Mouse (Mus musculus) left cerebral cortex, adult 11 months (tissue): ENCODE data around the gene Tmem248.

Source experiments
- DNase-seq: peaks from one replicate; pipeline ENCODE4 v3.0.0; 2022; ENCODE audit warnings: low spot score

Gene Tmem248

DNA sequence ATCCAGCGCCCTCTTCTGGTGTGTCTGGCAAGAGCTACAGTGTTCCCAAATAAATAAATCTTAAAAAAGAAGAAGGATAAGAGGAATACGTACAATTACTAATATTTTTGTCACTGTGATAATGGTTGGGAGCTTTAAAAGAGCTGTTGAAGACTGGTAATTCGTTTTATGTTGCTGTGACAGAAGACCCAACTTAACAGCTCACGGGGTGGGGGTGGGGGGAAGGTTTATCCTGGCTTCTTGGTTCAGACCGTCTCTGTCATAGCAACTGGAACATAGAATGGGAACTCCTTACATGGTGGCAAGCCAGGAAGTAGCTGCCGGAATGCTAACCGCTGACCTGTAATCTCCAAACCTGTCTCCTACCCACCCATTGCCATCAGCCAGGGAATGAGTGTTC is at the start of gene Tmem248:
TSS of gene Tmem248 (plus strand) at position 301 of the 400 bp plus-strand sequence.
- DNase-seq, result no peak

DNA sequence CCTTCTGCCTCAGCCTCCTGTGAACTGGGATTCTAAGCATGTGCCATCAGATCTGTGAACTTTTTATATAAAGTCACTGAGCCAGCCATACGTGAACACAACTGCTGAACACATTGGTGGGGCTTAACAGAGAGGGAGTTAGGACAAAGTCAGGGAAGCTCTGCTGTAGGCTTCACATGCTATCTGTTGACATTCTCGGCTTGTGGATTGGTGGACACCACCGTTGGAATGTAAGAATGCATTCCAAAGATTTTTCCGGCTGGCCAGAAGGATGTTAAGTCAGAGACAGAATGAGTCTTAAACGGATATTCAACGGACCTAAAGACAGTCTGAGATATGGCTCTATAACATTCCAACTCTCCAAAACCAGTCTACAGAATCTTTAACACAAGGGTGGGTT is 47.8 kb upstream of the Tmem248 start:
- DNase-seq, result no peak

DNA sequence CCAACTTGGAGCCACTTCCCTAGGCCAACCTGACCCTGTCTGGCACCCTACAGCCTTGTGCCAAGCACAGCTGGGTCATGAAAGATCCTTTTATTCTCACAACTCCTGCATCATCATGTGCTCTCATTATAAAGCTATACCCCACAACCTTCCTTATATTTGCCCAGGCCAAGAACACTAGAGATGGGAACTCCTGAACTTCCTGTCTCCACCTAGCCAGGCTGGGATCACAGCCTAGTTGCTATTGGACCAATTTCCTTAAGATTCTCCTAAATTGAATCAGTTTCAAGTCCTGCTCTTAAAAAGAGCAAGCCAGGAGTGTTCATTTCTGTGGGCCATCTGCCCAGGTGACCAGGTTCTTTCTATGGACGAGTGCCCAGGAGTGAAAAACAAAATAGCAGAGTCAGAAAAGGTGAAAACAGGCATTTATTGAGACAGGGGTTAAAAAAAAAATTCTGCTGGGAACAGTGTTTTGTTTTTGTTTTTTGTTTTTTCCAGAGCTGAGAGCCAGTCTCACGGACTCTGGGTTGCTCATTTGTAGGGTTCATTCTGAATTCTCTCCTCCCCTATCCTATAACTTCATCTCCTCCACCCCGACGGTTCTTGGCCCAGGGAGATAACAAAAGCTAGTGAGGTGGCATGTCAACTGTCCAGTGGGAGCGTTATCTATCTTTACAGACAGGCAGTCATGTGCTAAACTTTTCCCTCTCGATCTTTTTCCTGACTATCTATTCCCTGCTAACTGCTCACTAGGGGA is 46.0 kb upstream of the Tmem248 start:
- DNase-seq, result no peak

DNA sequence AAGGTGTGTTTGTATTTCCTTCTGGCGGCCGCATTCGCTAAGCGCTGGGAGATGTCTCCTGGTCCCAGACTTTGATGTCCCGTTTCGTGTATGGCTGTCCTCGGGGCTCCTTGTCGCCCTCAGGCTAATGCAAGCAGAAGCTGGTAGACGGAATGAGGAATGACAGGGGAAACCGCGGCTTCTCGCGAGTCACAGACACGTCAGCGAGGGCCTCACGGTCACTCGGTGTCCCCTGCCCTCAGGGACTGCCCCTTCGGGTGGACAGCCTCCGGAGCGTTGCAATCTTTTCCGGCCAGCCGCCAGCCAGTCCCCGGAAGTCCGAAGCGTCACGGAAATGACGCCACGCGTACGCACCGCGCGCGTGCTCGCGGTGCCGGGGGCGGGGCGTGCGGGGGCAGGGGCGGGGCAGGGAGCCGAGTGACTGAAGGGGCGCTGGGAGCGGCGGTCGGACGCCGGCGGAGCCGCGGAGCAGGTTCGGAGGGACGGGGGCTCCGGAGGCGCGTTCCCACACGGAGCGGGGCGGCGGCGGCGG is 45.4 kb upstream of the Tmem248 start, which contains the start of gene Rabgef1:
TSS of gene Rabgef1 (plus strand) at position 376 of the 532 bp plus-strand sequence.
- peak; percentile 87 for DNase-seq

DNA sequence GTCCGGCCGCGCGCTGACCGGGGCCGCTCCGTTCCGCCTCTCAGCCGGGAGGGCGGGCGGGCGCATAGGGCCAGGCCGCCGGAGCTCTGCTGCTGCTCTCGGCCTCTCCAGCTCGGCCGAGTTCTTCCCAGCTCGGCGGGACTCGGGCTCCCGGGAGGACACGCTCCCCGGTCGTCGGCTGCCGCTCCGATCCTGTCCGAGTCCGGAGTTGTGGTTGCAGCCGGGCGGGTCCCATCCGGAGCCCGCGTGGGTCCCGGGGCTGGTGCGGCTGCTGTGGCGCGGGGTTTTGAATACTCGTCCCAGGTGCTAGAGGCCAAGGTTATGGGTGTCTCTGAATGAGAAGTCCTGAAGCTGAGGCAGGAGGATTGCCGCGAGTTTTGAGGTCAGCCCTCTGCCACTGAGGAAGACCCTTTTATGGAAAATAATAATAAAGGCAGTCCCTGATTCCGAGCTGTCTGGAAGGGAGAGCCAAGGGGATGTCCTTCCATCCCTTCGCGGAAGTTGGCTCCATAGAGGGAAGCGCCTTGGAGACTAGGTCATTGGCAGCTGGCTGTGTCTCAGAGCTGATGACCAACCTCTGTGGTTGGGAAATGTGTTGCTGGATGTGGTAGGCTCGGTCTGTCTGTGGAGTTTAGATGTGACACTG is 44.8 kb upstream of the Tmem248 start:
- no peak for DNase-seq

DNA sequence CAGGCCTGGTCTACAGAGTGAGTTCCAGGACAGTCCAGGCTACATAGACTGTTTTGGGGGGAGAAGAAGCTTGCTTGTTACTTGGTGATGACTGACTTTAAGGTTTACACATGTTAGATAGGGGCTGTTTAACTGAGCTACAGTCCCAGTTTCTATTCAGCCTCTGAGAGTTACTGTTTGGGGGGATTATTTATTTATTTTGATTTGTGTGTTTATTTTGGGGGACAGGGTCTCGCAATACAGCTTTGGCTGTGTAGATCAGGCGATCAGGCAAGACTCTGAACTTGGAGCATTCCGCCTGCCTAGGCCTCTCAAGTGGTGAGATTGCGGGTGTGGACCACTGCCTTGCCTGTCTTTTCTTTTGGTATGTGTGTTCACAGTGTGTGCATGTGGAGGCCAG is 43.9 kb upstream of the Tmem248 start:
- DNase-seq, result no peak

DNA sequence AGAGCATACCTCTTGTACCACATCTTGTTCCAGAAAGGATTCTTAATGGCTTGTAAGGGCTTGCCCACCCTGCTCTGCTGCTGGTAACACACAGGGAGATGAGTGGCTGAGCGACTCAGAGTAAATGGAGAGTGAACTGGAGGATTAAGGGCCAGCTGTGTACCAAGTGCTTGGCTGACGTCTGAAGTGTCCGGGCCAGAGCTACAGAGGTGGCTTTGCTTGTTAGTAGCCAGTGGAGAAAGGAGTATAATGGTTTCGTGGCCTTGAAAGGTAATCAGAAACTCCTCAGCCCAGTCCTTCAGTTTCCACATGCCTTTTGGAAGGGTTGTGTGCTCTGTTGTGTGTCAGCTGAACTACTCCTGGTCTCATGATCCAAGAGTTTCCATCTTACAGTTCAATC is 39.0 kb upstream of the Tmem248 start:
- no peak for DNase-seq

DNA sequence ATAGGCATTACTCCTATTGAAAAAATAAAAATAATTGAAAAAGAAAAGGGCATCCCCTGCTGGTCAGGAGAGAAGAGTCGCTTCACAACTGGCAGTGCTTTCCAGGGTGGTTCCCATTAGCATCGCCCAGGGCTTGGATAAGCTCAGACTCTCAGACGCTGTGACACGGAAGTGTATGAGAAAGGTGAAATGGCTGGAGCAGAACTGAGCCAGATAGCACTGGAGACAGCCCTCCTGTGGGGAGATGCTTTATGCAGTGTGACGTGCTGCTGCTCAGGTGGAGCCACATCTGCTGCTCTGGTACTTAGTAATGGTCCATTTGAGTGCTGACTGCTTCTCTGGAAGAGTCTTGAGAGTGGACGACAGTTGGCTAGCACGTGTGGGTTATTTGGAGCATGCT is 36.5 kb upstream of the Tmem248 start:
- no peak for DNase-seq

DNA sequence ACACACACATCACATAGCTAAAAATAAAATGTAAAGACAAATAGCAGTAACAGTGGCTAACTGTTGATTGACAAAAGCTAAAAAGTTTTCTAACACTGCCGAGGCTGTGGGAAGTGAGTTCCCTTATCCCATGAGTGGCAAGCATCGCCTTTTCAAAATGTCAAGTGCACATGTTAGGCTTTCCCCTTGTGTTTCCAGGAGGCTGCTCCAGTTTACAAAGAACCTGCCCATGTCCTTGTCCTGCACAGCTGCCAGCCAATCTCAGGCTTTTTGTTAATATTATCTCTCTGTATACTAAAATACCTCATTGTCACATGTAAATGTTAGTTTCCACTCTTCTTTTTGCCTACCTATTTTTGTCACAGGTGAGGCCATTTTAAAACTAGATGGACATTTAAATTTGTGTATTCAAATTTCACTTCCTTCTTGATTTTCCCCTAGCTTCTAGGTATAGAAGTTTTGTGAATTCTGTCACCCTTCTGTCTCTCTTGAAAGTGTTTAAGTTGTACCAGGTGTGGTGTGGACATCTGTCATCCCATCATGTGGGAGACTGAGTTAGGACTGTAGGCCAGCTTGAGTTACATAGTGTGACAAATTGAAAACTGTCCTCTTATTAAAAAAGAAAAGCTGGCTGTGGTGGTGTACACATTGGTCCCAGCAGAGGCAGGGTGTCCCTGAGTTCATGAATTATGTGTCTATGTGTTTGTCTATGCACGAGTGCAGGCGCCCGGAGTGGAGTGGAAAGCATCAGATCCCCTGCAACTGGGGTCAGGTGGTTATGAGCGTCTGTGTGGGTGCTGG is 34.9 kb upstream of the Tmem248 start:
- DNase-seq, result no peak

DNA sequence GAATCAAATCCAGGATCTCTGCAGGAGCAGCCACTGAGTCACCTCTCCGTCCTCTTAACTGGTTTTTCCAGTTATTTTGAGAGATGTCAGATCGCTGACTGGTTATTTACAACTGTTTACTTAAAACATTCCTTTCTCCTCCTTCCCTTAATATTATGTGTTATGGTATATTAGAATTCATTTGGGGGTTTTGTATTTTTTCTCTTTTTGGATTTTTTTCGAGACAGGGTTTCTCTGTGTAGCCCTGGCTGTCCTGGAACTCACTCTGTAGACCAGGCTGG is 34.4 kb upstream of the Tmem248 start:
- no peak for DNase-seq

DNA sequence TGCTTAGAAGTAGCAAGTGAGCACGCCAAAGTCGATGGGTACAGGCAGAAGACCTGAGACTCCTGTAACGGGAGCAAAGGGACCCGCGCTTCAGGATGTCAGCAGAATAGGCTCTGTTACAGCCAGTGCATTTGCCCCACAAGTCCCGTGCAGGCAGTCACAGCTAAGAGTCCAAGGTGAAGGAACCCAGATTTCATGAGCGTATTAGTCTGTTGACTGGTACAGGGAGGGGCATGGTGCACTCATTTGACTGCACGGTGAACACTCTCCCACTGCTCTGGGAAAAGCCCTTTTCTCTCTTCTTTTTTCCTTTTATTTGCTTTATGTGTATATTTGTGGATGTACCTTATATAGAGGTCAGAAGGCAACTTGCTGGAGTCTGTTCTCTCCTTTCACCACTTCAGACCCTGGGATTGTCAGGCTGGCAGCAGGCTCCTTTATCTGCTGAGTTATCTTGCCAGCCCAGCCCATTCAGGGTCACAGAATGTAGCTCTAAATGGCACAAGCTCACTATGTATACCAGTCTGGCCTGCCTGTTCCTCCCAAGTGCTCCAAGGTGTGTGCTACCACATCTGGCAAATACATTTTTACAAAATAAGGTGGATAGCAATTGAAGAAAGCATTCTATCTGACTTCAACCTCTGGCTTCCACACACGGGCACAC is 32.6 kb upstream of the Tmem248 start:
- DNase-seq, result no peak

DNA sequence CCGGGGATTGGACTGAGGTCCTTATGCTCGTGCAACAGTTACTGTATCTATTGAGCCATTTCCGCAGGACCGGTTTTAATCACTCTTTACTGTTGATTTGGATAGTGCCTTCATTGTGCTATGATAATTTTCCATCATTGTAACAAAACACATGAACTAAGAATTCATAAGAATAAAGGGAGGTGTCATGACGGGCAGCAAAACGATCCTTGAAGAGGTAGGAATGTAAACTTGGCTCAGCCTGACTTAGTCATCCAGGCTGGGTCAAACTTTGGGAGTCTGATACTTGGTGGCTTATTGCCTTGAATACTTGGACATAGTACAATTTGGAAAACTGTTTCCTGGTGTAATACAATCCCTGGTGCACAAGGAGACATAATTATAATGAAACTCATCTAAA is 31.6 kb upstream of the Tmem248 start:
- no peak for DNase-seq

DNA sequence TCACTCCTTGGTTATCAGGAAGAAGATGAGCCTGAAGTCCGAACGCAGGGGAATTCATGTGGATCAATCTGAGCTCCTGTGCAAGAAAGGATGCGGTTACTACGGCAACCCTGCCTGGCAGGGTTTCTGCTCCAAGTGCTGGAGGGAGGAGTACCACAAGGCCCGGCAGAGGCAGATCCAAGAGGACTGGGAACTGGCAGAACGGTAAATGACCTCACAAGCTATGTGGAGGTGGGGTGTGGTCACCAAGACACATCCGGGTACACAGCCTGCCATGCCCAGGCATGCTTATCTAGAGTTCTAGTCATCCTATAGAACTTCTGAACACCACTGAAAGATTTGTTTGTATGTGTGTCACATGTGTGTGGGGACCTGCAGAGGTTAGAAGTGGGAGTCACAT is 29.5 kb upstream of the Tmem248 start:
- no peak for DNase-seq

DNA sequence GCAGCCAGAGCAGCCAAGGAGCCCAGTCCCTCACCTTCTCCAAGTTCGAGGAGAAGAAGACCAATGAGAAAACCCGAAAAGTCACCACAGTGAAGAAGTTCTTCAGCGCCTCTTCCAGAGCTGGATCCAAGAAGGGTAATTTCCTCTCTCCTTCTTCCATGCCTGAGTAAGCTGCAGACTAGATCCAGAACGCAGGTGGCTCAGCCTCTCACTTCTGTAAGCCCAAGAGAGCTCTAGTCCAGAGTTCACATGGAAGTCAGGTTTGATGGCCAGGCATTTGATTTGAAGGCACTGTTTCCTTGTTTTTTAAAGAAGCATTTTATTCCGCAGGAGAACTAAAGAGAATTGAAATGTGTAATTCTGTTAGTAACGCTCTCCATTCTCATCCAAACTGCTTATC is 26.0 kb upstream of the Tmem248 start:
- no peak for DNase-seq

DNA sequence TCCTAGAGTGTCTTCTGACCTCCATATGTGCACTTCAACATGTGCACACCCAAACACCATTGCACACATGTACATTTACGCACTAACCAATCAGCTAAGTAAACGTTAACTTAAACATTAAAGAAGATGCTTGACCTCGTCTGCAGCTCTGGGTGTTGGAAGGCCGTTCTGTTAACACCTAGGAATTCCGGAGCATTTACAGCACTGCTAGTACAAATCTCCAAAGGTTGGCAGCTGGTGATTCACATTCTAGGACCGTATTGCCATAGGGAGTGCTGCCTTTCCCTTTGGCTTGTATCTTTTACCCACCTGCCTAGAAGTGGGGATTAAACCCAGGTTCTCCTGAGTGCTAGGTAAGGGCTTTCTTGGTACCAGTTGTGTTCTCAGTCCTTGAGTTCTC is 25.0 kb upstream of the Tmem248 start:
- no peak for DNase-seq

DNA sequence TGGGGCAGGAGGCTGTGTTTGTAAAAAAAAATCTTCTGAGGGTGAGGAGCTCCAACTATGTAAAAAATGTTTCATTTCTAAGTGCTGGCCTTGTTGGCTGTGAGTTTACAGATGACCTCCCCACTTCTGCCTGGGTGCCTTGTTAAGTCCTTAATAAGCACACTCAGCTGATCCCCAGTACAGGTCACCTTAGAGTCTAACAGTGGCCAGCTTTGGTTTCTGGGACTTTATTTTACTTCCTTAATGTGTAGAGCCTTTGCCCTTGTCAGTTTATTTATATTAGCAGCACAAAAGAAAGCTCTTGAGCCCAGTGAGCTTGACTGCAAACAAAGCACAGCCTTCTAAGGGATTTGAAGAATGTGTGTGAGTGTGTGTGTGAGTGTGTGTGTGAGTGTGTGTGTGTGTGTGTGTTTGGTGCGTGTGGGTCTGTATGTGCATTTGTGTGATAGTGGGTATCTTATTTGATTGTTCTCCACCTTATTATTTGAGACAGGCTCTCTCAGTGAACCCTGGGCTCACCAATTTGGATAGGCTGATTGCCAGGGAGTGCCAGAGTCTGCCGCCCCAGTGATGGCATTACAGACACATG is 24.4 kb upstream of the Tmem248 start:
- DNase-seq, result no peak

DNA sequence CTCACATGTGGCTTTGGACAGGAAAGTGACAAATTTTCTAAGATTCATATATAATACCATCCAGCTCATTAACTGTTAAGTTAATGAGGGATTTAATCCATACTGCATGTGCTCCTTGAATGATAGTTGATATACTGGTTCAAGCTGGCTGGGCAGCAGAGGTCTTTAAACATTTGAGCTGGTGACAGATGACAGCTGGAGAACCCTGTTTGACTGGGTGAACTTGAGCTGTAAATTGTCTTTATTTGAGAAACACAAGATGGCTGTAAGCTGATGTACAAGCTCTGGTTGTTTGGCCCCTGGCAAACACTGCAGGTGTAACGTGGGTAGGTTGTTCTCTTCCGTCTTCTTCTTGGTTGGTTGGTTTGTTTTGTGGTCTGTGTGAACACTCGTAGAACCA is 23.1 kb upstream of the Tmem248 start:
- no peak for DNase-seq

DNA sequence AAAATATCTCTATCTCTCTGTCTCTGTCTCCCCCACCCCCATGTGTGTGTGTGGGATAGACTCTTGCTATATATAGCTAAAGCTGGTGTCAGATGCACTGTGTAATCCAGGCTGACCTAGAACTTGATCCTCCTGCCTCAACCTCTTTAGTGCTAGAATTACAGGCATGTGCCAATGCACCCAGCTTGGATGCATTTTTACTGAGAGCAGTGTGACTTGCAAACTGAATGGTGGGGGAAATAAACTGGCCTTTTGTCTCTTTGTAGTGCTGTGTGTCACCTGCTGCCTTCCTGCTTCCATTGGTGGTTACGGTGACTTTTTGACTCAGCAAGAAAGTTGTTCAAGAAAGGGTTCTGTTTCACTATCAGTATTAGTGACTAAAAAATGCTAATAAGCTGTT is 20.6 kb upstream of the Tmem248 start:
- no peak for DNase-seq

DNA sequence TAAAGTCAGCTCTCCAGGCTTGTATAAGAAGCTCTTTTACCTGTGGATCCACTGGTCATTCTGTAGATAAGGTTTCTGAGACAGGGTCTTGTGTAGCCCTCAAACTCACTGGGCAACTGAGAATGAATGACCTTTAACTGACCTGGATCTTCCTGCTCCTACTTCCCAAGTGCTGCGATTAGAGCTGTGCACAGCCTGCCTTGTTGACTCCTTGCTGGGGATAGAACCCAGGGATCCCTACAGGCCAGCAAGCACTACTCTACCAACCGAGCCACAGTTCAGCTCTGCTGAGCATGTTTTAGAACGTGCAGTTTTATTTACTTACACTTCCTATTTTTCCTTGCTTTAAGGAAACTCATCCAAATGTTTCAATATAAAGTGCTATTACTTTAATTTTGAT is 19.4 kb upstream of the Tmem248 start:
- DNase-seq, result no peak

DNA sequence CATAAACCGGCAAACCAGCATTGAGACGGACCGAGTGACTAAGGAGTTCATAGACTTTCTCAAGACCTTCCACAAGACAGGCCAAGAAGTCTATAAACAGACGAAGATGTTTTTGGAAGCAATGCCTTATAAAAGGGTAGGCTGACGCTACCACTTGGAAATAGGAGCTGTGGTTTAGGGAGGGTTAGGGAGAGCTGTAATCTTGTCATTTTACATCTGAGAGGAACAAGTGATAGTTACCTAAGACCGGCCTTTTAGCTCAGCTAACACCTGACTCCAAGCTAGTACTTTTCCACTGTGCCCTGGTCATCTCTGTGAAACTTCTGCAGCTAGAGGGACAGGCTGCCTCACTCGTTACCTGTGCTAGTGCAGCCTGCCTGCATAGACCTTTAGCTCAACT is 18.9 kb upstream of the Tmem248 start:
- DNase-seq, result no peak

DNA sequence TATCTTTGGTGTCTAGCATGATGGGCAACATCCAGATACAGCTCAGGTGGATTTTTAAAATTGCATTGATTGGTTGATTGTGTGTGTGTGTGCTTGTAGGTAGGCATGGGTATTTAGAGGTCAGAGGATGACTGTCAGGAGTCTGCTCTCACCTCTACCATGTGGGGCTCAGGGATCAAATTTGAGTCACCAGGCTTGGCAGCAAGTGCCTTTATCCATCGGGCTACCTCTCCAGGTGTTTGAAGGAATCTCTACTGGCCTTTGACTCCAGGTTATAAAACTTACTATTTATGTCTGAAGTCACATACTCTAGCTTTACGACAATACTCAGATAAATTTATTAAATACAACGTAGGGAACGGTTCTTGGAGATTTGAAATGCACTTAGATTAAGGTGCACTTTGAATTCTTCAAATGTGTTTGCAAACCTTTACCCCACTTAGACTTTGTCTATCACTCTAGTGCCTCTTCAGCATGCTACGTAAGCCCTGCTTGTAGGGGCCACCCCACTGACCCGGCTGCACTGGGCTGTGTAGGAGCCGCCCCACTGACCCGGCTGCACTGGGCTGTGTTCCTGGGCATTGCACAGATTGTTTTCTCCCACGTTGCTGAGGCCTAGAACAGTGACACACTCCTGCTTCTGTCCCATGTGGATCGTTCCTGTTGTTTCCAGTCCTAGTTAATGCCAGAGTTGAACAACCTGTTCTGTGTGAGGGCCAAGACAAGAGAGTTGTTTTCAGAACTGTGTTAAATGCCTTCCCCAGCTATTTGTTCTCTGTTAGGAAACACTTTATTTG is 16.4 kb upstream of the Tmem248 start:
- DNase-seq, result no peak
